Mouse (Mus musculus) embryonic fibroblast, embryonic 13.5 days (primary cell): ENCODE results near the gene Ncoa3. TPM values are rescaled to one million over a fixed set of nuclear protein-coding genes. Genes with fewer than 3 reads are reported as not detected.

ENCODE experiments used
- H3K27ac ChIP-seq: 2 replicates; pipeline ENCODE4 v1.5.1; 2012; ENCODE audit warnings: low read length, control low read depth, inconsistent platforms; ENCODE audit not compliant: insufficient read depth
- H3K4me1 ChIP-seq: 2 replicates; pipeline ENCODE4 v1.6.1; 2011; ENCODE audit warnings: low read length; ENCODE audit not compliant: control insufficient read depth, insufficient read depth
- H3K4me3 ChIP-seq: 2 replicates; pipeline ENCODE4 v1.5.1; 2011; ENCODE audit warnings: mild to moderate bottlenecking, control low read depth, low read length; ENCODE audit not compliant: insufficient read depth
- CTCF ChIP-seq: IDR thresholded peaks from 2 replicates; pipeline ENCODE4 v1.5.1; 2011; ENCODE audit warnings: mild to moderate bottlenecking, control low read depth, low read length, moderate library complexity, borderline replicate concordance; ENCODE audit not compliant: insufficient read depth
- POLR2A ChIP-seq: IDR thresholded peaks from 2 replicates; pipeline ENCODE4 v1.6.1; 2011; ENCODE audit warnings: low read depth, mild to moderate bottlenecking, control low read depth, low read length, moderate library complexity
- polyA plus RNA-seq: library from polyadenylated mRNA; stranded (reverse); fragments of >200 nt; gene quantifications from 2 replicates; pipeline ENCODE4 v1.2.4, GENCODE M21; 2011; ENCODE audit warnings: low read depth; ENCODE audit not compliant: missing spikeins, insufficient read length

Ncoa3 gene
- polyA plus RNA-seq, 1 experiment: 27.2 TPM

- TF ChIP-seq CTCF: no peak
- TF ChIP-seq POLR2A: no peak
- Histone ChIP-seq H3K27ac (no peak overlapping the region; the same call in 1 of the 2 replicates), H3K4me3 (no peak overlapping the region), H3K4me1 (peaks cover 12% of the 10 kb centered on the region)
Observed at GRCm38 (mm10) chr2:166069164-166069563, 76.7 kb downstream of the Ncoa3 start.

- H3K27ac ChIP-seq: peak overlapping the region; percentile 1; the same call in 1 of the 2 replicates
- TF ChIP-seq CTCF (no peak), POLR2A (no peak)
- H3K4me3 ChIP-seq: no peak overlapping the region
- peaks cover 12% of the 10 kb centered on the region for H3K4me1 ChIP-seq
Observed at GRCm38 (mm10) chr2:166069738-166070137, 77.3 kb downstream of the Ncoa3 start.

GRCm38 (mm10) chr2:166071481-166071880, 79.0 kb downstream of the Ncoa3 start:
- H3K4me3 ChIP-seq: no peak overlapping the region
- peaks cover 12% of the 10 kb centered on the region for H3K4me1 ChIP-seq
- no peak overlapping the region for H3K27ac ChIP-seq
- TF ChIP-seq POLR2A (no peak), CTCF (no peak)

GRCm38 (mm10) chr2:166071889-166072288, 79.5 kb downstream of the Ncoa3 start:
- TF ChIP-seq POLR2A: no peak
- no peak for TF ChIP-seq CTCF
- Histone ChIP-seq H3K27ac (no peak overlapping the region), H3K4me1 (peaks cover 12% of the 10 kb centered on the region), H3K4me3 (no peak overlapping the region)

GRCm38 (mm10) chr2:166073082-166073481, 80.6 kb downstream of the Ncoa3 start:
- TF ChIP-seq CTCF (no peak), POLR2A (no peak)
- peaks cover 12% of the 10 kb centered on the region for H3K4me1 ChIP-seq
- no peak overlapping the region for H3K4me3 ChIP-seq
- peak overlapping the region; percentile 55 for H3K27ac ChIP-seq

- TF ChIP-seq POLR2A: no peak
- no peak for TF ChIP-seq CTCF
- Histone ChIP-seq H3K4me1 (peaks cover 10% of the 10 kb centered on the region), H3K4me3 (no peak overlapping the region), H3K27ac (no peak overlapping the region)
Observed at GRCm38 (mm10) chr2:166074322-166074721, 81.9 kb downstream of the Ncoa3 start.

GRCm38 (mm10) chr2:166077371-166077770, 84.9 kb downstream of the Ncoa3 start:
- Histone ChIP-seq H3K27ac (no peak overlapping the region), H3K4me3 (no peak overlapping the region), H3K4me1 (peaks cover 6% of the 10 kb centered on the region)
- TF ChIP-seq POLR2A (no peak), CTCF (no peak)

- Histone ChIP-seq H3K4me1 (peaks cover 3% of the 10 kb centered on the region), H3K27ac (no peak overlapping the region), H3K4me3 (no peak overlapping the region)
- TF ChIP-seq CTCF: no peak
- TF ChIP-seq POLR2A: no peak
Observed at GRCm38 (mm10) chr2:166079231-166079630, 86.8 kb downstream of the Ncoa3 start.

- H3K4me1 ChIP-seq: peaks cover 3% of the 10 kb centered on the region
- no peak overlapping the region for H3K4me3 ChIP-seq
- peak overlapping the region; percentile 39 for H3K27ac ChIP-seq
- TF ChIP-seq CTCF (no peak), POLR2A (peak; percentile 41; the same call in 1 of the 2 replicates)
Observed at GRCm38 (mm10) chr2:166079961-166080885, 87.8 kb downstream of the Ncoa3 start.

GRCm38 (mm10) chr2:166080967-166081750, 88.7 kb downstream of the Ncoa3 start:
- Histone ChIP-seq H3K27ac (peak overlapping the region; percentile 39), H3K4me1 (peaks cover 3% of the 10 kb centered on the region), H3K4me3 (no peak overlapping the region)
- TF ChIP-seq POLR2A: no peak
- no peak for TF ChIP-seq CTCF
